Comparison of ENCODE assay signal across 30 mouse cellular contexts in genomic region chr12:30334502-30334901, GRCm38 (mm10). TPM values are rescaled to one million over a fixed set of nuclear protein-coding genes. Genes with fewer than 3 reads are reported as not detected.
"Had no signal": no experiment of that assay in that cellular context is flagged by ENCODE, and none has a peak within 500 bp of the region (broad histone marks: within the 10 kb centered on the region; RNA-seq: fewer than 3 reads in every experiment).

No protein-coding gene starts in this region.

- H3K4me1 ChIP-seq: embryonic facial prominence, embryonic 12.5 days; embryonic facial prominence, embryonic 13.5 days; embryonic facial prominence, embryonic 15.5 days; forebrain, embryonic 10.5 days; forebrain, embryonic 13.5 days; forebrain, embryonic 15.5 days had no signal

- ATAC-seq: forebrain, embryonic 13.5 days; forebrain, embryonic 14.5 days; forebrain, embryonic 15.5 days; forebrain, embryonic 16.5 days; forebrain, postnatal 0 days had no signal

- DNase-seq: cerebellum, adult 2 months; cerebellum, adult 8-10 months; cerebellum, adult 9-10 months; cerebellum, adult 9-11 months; cerebellum, postnatal 10 days; cerebellum, postnatal 14 days; cerebellum, postnatal 25 days; cerebellum, postnatal 36 days; embryo, embryonic 11 days; forebrain, postnatal 0 days; gastrocnemius, adult 2 months; gastrocnemius, postnatal 10 days; gastrocnemius, postnatal 14 days; gastrocnemius, postnatal 25 days; gastrocnemius, postnatal 36 days; heart, adult 18-20 months; heart, adult 2 months had no signal

- H3K9me3 ChIP-seq: embryonic facial prominence, embryonic 10.5 days; embryonic facial prominence, embryonic 12.5 days; embryonic facial prominence, embryonic 13.5 days; embryonic facial prominence, embryonic 15.5 days; forebrain, embryonic 10.5 days; forebrain, embryonic 12.5 days; forebrain, embryonic 13.5 days; forebrain, embryonic 15.5 days had no signal

- H3K36me3 ChIP-seq: embryonic facial prominence, embryonic 10.5 days; embryonic facial prominence, embryonic 12.5 days; embryonic facial prominence, embryonic 13.5 days; embryonic facial prominence, embryonic 15.5 days; forebrain, embryonic 10.5 days; forebrain, embryonic 12.5 days; forebrain, embryonic 15.5 days had no signal

- H3K27me3 ChIP-seq: embryonic facial prominence, embryonic 12.5 days; embryonic facial prominence, embryonic 13.5 days; embryonic facial prominence, embryonic 15.5 days; forebrain, embryonic 12.5 days; forebrain, embryonic 13.5 days; forebrain, embryonic 15.5 days had no signal

- H3K4me2 ChIP-seq: embryonic facial prominence, embryonic 12.5 days; embryonic facial prominence, embryonic 13.5 days; embryonic facial prominence, embryonic 15.5 days; forebrain, embryonic 12.5 days; forebrain, embryonic 13.5 days; forebrain, embryonic 15.5 days had no signal

- H3K9ac ChIP-seq: embryonic facial prominence, embryonic 12.5 days; embryonic facial prominence, embryonic 13.5 days; embryonic facial prominence, embryonic 15.5 days; forebrain, embryonic 12.5 days; forebrain, embryonic 13.5 days; forebrain, embryonic 15.5 days; forebrain, postnatal 0 days had no signal

- H3K27ac ChIP-seq: embryonic facial prominence, embryonic 10.5 days; embryonic facial prominence, embryonic 12.5 days; embryonic facial prominence, embryonic 13.5 days; embryonic facial prominence, embryonic 15.5 days; forebrain, embryonic 10.5 days; forebrain, embryonic 12.5 days; forebrain, embryonic 13.5 days; forebrain, embryonic 15.5 days; gastrocnemius, adult 2 months; heart, adult 2 months had no signal

- H3K4me3 ChIP-seq: embryonic facial prominence, embryonic 10.5 days; embryonic facial prominence, embryonic 12.5 days; embryonic facial prominence, embryonic 13.5 days; embryonic facial prominence, embryonic 15.5 days; erythroblast, embryonic 14.5 days; forebrain, embryonic 10.5 days; forebrain, embryonic 12.5 days; forebrain, embryonic 13.5 days; forebrain, embryonic 15.5 days; gastrocnemius, adult 2 months; heart, adult 2 months had no signal

RNA-seq across cellular contexts. Expression of gene Sntg2, which starts 38.7 kb away (rescaled TPM):
- total RNA-seq: common myeloid progenitor, adult 5-6 weeks; granulocyte monocyte progenitor cell, adult 5-6 weeks had no signal
- polyA plus RNA-seq: erythroblast, embryonic 14.5 days had no signal
